Mouse (Mus musculus) spleen, postnatal 4 days (tissue): ENCODE measurements around the gene Ttll6.
A peak's percentile ranks its signal among the peaks of the same experiment; 100 is the strongest.
"Not testable (repeated sequence)": the region's sequence is repeated elsewhere in the genome, so short reads cannot be mapped to it uniquely, and the experiment has no call there.

Experiments
- DNase-seq, 2 experiments: peaks; one replicate each; pipeline ENCODE4 v3.0.0; 2022; ENCODE audit warnings: low spot score in 2 of 2

Gene Ttll6

DNA sequence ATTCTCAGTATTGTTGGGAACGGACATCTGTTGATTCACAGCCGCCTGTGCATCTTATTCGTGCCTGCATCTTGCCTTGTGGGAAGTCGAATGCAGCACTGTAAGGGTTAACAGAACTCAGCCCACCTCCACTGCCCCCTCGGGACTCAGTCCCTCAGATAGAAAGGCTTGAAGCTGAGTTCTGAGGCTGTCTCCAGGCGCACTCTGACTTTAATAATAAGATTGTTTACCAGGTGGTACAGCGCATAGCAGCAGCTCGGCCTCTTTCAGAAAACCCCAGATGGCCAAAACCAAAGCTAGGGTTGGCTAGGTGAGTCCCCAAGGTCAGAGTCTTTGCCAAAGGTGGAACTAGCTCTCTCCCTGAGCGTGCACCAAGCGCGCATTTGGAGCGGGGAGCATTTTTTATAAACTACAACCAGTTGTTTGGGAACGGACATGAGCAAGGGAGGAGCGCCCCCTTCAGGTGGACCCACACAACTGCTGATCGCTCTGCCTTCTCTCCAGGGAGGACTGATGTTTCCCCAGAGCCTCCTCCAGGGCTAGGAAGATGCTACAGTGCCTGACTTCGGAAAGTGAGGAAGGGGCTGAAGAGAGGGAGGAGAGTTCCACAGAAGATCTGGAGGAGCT is at the start of gene Ttll6:
Gene Ttll6, plus strand, starts transcription at position 548 of the 627 bp plus-strand sequence.
- DNase-seq = peak in 1 of 2 experiments; percentile 73

DNA sequence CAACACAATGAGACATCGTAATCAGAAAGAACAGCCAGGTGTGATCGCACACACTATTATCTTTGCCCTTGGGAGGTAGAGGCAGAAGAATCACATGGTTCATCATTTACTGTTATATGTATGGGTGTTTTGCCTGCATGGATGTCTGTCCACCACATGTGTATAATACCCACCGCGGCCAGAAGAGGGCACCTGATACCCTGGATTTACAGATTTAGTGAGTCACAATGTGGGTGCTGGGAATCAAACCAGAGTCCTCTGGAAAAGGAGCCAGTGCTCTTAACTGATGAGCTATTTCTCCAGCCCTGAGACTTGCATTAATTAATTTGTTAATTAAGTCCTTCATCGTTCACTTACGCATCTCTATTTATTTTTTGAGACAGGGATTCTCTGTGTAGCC is 45.6 kb upstream of the Ttll6 start:
- no peak for DNase-seq

DNA sequence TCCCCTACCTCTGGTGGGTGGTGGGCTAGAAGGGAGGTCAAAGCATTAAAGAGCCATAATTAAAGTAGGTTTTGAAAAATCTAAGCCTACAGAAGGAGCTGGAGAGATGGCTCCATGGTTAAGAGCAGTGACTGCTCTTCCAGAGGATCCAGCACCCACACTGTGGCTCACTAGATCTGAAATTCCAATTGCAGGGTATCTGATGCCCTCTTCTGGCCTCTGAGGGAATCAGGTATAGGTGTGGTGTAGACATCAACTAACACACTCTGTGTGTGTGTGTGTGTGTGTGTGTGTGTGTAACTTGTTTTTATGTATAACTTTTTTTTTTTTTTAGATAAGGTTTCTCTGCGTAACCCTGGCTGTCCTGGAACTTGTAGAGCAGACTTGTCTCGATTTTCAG is 42.5 kb upstream of the Ttll6 start:
- no peak for DNase-seq

DNA sequence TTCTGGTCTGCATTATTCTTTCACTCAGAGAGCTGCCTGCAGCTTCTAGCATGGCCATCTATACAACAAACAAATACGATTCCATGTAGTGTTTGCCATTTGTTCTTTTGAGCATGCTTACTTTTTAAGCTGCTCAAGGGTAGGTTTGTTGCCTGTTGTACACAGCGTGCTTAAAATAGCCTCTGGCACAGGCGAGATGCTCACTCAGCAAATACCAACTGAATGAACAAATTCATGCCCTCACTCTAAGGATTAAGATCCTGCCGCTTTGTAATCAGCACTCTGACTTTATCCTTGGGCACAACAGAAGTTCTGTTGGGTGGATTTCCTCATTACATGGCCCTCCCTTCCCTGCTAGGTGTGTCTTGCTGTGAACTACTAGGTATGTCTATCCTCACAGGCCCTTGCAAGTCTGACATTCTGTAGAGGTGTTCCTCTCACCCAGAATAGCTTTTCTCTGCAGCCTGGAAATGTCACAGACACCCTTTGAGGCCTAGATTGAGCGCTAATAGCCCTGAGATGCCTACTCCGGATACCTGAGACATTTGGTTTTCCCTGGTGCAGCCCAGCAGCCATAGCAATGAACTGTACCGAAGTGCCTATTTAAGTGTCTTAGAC is 40.8 kb upstream of the Ttll6 start:
- no peak for DNase-seq

DNA sequence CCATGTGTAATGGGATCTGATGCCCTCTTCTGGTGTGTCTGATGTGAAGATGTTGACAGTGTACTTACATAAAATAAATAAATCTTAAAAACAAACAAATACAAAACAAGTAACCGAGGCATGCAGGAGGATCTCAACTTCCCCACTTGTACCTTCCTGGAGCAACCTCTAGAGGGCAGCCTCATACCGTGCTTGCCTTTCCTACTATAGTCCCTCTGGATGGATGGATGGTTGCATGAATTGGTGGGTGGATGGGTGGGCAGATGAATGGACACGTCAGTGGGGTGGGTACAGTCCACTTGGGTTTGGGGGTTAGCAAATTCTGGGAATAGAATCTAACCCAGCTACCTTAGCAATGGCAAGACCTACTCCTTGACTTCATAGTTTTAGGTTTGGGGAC is 40.2 kb upstream of the Ttll6 start:
- DNase-seq = peak; percentile 22 to 67

DNA sequence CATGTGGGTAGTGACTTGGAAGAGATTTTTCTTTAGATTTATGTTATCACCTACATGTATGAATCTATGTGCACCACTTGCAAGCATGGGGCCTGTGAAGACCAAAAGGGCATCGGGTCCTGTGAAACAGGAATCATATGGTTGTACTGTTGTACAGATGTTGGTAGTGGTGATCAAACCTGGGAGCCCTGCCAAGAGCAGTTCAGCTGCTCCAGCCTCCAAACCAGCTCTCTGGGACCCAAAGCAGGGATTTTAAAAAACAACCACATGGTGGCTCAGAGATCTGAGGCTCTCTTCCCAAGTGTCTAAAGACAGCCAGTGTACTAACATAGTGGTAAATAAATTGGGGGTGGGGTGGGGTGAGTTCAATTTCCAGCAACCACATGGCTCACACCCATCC is 25.2 kb upstream of the Ttll6 start:
- DNase-seq = no peak

DNA sequence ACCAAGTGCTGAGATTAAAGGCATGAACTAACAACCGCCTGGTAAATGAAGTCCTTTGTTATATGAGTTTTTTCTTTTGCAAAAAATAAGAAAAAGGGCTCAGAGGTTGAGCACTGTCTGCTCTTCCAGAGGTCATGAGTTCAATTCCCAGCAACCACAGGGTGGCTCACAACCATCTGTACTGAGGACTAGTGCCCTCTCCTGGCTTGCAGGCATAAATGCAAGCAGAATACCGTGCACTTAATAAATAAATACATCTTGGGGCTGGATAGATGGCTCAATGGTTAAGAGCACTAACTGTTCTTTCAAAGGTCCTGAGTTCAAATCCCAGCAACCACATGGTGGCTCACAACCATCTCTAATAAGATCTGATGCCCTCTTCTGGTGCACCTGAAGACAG is 22.6 kb upstream of the Ttll6 start:
- not testable (repeated sequence) for DNase-seq

DNA sequence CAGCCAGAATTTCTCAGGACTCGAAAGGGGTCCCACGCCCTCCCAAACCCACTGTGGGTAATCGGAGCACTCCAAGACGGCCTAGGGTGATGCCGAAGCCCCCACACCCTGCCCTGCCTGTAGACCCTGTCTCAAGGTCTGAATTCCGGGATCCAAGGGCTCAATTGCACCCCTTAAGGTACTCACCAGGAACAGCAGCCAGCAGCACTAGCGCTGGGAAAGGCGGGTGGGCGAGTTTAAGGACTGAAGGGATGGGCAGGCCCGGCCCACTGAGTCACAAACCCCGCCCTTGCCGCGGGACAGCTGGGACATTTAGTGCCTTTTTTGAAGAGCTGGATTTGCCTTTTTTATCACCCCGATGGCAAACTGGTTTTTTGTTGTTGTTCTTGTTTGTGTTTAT is 21.8 kb upstream of the Ttll6 start, which contains the start of gene Calcoco2:
Gene Calcoco2, minus strand, starts transcription at position 214 of the 400 bp plus-strand sequence.
- DNase-seq = no peak

DNA sequence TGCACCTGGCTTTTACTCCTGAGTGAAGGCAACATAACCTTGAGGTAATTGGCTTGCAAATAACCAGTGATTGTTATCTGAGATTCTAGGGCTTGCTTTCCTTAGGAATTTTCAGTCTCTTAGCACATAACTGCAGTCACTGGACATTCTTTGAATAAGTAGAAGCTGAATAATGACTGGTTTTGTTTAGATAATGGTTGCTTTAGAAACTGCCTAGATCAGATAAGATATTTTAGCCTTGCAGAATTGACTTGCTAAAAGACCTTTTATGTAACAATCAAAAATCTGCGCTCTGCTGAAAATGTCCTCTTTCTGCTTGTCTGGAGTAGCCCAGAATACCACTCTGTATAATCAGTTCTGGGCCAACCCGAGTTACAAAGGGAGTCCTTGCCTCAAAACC is 19.5 kb upstream of the Ttll6 start:
- no peak for DNase-seq

DNA sequence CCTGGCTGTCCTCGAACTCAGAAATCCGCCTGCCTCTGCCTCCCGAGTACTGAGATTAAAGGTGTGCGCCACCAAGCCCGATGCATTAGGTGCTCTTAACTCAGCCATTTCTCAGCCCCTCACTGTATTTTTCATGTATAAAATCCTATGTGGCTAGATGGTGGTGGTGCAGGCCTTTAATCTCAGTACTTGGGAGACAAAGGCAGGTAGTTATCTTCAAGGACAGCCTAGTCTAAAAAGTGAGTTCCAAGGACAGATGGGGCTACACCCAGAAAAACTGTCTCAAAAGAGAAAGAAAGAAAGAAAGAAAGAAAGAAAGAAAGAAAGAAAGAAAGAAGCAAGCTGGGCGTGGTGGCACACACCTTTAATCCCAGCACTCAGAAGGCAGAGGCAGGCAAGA is 18.2 kb upstream of the Ttll6 start:
- DNase-seq = no peak

DNA sequence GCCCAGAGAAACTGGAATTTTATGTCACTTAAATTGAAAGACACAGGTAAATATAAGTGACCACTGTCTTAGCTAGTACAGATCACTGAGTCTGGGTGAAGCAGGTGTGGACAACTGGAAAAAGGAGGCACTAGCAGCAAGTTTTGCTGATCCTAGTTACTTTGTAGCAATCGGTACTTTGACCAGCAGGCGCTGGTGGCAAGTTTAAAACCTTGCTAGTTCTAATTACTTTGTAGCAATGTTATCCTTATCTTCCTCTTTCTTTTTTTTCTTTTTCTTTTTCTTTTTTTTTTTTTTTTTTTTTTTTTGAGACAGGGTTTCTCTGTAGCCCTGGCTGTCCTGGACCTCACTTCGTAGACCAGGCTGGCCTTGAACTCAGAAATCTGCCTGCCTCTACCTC is 17.5 kb upstream of the Ttll6 start:
- no peak for DNase-seq

DNA sequence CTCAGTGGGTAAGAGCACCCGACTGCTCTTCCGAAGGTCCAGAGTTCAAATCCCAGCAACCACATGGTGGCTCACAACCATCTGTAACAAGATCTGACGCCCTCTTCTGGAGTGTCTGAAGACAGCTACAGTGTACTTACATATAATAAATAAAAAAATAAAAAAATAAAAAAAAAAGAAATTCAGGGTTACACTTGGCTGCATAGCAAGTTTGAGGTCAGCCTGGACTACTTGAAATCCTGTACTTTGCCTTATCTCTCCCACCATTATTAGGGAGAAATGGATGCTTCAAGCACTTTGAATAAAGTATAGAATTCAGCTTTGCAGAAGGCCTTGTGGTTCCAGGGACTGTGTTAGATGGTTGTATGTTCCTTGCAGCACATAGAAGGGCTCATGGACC is 16.7 kb upstream of the Ttll6 start:
- not testable (repeated sequence) for DNase-seq

DNA sequence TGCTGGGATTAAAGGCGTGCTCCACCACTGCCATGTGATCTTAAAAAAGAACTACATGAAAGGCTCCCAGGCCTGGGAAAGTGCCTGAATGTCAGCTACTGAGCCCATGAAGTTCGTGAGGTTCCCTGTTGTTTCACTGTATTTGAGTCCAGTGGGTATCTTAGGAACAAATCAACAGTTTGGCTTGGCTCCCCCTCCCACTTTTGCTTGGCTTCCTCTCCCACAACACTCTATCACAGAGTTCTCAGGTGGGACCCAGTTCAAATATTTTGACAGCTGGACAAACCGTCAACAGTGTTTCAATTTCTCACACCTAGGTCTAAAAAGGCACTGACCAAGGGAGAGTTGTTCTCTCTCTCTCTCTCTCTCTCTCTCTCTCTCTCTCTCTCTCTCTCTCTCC is 14.2 kb upstream of the Ttll6 start:
- no peak for DNase-seq

DNA sequence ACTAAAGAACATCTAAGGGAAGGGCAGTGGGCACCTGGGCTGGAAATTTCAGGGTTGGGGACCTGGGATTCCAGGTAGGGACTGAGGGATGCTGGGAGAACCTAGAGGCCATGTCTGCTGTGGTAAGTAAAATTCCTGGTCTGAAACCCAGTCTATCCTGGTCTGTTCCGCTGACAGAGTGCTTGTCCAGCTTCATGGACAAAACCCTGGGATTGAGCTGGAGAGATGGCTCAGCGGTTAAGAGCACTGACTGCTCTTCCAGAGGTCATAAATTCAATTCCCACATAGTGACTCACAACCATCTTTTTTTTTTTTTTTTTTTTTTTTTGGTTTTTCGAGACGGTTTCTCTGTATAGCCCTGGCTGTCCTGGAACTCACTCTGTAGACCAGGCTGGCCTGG is 10.8 kb upstream of the Ttll6 start:
- DNase-seq = not testable (repeated sequence)

DNA sequence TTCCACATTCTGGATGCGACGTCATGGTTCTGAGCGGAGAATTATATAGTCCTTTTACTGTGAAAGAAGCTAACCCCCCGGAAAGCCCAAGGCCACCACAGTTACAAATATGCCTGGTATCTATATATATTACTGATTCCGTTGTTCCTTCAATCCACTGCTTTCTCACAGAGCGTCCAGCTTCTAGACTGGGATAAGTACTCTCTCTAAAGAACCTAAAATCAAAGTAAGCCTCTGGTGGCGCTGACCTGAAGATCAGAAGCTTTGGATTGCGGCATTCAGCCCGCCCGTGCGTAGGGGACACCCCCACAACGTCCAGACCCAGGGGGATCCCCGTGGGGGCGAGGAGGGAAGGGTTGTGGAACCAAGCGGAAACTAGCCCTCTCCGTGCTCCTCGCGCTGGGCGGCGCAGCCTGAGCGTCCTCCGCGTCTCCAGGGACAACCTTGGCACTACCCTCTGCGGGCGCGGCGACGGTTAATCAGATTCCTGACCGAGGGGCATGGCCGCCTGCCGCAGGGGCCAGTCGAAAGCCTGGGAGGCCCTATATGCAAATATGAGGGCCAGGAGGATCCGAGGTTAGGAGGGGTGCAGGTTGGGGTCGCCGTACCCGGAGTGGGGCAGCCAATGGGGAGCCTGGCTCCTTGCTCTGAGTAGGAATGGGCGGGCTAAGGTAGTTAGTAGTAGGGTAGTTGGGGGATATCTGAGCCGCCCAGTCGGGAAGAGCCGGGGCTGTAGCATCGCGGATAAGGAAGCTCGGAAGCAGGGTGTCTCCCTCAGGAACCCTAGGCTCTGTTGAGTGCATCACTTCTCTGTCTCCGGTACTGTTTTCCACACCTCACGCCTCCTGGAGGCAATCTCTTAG is 9.3 kb upstream of the Ttll6 start:
- DNase-seq = peak in 1 of 2 experiments; percentile 63

DNA sequence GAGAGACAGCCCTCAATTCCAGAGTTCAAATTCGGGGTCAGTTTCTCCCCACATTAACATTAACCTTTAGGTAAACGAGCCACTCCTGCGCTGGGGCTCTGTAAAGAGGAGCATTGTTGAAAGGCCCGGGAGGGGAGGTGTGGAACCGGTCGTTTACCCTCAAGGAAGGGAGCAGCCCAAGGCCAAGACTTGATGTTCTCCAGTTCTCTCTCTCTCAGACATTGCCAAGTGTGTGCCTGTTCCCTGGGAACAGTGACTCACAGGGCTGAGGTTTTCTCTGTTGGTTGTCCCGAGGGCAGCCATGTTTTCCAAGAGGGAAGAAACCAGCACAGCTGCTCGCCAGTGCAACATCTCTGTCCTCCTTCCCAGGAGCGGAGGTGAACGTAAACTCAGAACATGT is 3.0 kb upstream of the Ttll6 start:
- no peak for DNase-seq

DNA sequence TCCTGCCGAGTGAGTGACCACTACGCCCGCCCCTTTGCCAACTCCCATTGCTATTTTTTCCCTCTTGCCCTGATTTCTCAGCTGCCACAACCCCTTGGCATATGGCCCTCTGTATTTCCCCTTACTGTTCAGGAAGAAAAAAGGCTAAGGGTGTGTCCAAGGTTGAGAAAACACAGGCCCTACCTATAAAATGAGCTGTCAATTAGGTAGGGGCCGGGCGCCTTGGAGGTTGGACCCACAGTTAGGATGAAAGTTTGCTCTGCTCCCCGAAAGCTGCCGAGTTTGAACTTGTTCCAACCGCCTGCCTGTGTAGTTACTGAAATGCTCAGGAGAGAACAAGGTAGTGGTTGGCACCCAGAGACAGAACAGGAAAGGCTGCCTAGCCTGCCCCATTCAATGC is 2.3 kb downstream of the Ttll6 start:
- DNase-seq = no peak

DNA sequence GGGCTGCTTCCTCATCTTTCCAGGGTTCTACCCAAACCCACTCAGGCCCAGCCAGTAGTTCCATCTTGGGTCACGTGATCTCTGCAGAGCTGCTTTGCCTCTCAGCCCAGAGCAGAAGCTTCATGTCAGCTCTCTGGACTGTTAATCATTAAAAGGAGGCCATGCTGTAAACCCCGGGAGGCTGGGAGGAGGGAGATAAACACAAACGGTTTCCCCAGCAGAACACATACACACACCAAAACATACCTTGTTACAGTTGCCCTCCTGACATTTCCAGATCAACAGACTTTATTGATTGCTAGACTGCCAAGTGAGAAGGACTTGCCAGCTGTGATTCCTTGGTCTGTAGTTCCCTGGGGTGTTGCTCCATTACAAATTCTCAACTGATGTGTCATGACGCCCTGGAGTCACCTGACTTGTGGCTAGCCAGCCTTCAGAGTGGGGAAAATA is 7.2 kb downstream of the Ttll6 start:
- no peak for DNase-seq

DNA sequence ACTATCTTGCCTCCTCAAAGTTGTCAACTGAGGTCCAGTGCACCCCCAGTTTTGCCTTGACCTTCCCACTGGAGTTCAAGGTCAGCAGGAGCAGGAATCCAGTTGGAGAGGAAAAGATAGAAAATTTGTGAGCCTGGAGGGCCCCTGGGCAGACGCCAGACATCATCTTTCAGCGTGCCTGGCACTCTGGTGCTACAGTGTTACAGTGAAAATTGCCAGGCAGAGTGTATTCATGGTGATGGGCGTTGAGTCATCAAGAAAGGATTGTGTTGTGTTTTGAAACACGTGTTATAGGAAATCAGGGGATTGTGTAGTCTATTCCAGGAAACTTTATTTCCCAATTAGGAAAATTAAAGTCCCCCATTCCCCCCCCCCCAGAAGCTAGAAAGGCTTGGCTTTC is 10.2 kb downstream of the Ttll6 start:
- no peak for DNase-seq

DNA sequence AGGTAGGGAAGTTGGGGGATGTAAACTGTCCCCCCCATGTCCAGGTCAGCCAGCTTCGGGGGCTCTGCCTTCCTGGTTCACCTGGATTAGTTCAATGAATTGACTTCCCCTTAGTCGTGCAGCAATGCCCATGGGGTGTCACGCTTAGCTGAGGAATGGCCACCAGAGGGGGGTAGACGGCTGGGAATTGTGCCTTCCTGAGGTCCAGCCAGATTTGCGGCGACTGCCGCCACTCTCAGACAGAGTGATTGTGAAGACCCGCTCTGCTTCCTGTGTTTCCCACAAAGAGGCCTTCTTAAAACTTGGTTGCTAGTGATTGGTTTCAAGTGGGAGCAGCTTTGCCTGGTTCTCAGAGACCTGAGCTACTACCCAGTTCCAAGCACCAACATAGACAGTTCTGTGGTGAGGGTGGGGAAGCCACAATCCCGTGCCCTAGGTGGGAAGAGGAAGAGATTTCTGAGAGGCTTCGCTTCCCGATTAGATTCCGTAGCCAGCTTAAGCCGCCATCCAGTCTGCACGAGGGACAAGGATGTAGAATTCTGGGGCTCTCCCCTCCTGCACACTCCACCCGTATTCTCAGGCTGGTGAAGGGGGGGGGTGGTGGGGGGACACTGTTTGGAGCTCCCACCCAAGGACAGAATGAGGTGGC is 12.2 kb downstream of the Ttll6 start:
- DNase-seq = peak; percentile 21 to 66

DNA sequence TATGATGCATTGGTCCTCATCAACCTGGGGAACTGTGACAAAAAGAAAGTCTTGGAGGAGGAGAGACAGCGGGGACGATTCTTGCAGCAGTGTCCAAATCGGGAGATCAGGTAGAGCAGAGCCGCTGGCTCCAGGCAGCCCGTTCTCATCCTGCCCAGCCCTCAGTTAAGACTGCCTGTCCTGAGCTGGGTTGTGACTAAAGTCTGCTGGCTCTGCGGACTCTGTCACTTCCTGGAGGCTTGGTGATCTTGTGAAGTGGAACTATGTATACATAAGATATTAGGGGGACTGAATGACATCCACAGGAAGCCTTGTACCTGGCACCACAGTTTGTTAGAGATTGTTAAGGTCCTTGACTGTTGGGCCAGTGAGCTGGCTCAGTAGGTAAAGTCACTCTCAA is 13.9 kb downstream of the Ttll6 start:
- DNase-seq = no peak

DNA sequence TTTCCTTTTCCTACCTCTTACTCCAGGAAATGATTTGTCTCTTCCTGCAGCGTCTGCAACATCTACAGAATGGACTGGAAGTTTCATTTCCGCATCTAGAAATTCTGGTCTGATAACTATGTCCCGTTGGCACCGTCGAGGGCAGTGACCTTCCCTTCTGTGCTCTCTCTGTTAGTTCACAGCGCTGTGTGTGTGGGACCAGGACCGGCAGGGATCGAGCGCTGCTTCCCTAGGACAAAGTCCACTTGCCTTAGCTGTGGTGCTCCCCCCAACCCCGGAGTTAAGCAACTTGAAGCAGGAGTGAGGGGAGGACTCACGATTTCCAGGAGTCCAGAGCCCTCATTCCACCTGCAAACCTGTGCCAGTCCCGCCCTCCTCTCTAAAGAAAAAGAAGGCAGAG is 31.2 kb downstream of the Ttll6 start:
- DNase-seq = no peak
